Mouse (Mus musculus): ENCODE measurements around the gene Synj2.
"Not testable (repeated sequence)": the region's sequence is repeated elsewhere in the genome, so short reads cannot be mapped to it uniquely, and the experiment has no call there.

Synj2 gene

DNA sequence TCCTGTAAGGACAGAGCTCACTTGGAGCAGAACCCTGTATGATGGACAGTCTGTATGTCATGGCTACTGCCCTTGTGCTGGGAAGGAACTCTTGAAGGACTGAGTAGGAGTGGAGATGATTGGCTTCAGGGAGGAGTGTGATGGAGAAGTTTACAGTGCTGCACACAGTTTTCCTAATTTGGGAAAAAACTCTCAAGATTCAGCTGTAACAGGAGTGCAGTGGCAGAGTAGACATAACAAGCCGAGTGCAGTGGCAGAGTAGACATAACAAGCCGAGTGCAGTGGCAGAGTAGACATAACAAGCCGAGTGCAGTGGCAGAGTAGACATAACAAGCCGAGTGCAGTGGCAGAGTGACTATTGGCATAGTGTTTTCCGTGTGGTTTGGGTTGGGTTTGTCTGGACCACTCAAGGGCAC is 80.3 kb downstream of the Synj2 start:
- DNase-seq (ENCODE audit: extremely low spot score, low read depth, low spot score), result not testable (repeated sequence)

- no peak for DNase-seq (ENCODE audit: extremely low spot score, low read depth, low spot score)
These were observed 84.8 kb downstream of the Synj2 start for GRCm38 (mm10) chr17:6025831-6026230.

DNA sequence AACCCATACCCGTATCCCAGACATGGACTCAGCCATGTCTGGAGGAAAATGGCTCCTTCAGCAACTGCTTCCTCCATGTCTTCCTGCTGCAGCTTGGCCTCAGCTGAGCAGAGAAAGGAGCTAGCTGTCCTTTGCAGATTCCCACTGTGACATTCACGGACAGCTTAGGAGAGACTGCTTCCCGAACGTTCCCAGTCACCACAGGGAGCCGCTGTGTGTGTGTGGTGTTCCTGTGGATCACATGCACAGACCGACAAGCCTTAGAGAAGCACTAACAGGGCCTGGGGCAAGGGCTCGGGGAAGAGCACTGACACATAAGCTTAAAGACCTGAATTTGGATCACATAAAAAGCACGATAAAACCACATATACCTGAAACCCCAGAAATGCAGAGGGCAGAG is 94.6 kb downstream of the Synj2 start:
- no peak for DNase-seq (ENCODE audit: extremely low spot score, low read depth, low spot score)

- no peak for DNase-seq (ENCODE audit: extremely low spot score, low read depth, low spot score)
These were observed 95.4 kb downstream of the Synj2 start for GRCm38 (mm10) chr17:6036458-6036857.

- DNase-seq (ENCODE audit: extremely low spot score, low read depth, low spot score), result no peak
These were observed 95.8 kb downstream of the Synj2 start for GRCm38 (mm10) chr17:6036872-6037271.

DNA sequence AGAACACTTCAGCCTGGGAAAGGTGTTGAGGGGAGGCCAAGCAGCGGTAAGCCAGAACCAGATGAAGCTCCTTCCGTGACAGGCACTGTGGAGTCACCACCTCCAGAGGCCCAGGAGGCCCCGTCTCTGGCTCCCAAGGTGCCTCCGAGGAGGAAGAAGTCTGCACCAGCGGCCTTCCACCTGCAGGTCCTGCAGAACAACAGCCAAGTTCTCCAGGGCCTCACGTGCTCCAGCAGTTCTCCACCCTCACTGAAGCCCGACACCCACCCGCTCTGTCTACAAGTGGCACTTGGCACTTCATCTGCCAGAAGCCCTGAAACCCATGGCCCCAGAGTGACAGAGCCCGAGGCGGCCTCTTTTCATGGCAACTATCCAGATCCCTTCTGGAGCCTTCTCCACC is 96.4 kb downstream of the Synj2 start:
- DNase-seq (ENCODE audit: extremely low spot score, low read depth, low spot score), result no peak

DNA sequence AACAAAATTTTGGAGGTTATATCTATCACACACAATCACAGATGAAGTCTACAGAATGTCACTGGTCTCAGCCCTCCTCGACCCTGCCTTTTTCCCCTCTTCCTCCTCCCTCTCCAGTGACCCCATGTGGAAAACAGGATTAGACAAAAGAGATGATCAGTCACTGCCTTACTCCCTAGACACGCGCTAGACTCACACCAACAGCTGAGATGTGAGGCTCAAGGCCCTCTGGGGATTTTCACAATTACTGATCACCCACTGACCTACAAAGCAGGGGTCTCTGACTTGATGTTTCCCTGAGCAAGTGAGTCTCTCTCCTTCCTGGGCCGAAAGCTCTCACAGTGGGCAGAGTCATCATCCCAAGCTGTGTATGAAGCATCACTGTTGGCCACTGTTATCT is 111.7 kb downstream of the Synj2 start:
- DNase-seq (ENCODE audit: extremely low spot score, low read depth, low spot score), result no peak

DNA sequence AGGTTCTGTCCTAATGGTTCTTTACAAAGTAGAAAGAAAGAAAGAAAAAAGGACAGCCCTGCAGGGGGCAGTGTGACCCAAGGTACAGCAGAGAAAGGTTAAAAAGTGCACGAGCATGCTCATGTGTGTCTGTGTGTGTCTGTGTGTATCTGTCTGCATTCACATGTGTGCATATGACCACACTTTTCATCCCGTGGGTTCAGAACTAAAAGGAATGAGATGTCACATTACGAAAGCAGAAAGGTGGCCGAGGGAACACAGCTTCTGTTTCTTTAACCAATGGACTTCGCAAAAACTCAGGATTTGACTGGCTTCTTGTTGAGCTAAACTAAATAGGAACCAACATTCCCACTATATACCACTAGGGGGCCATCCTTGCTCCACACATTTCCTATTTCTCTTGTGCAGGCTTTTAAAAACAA is 113.9 kb downstream of the Synj2 start:
- peak; percentile 79 for DNase-seq (ENCODE audit: extremely low spot score, low read depth, low spot score)

- no peak for DNase-seq (ENCODE audit: extremely low spot score, low read depth, low spot score)
These were observed 121.7 kb downstream of the Synj2 start for GRCm38 (mm10) chr17:6062793-6063192.

DNA sequence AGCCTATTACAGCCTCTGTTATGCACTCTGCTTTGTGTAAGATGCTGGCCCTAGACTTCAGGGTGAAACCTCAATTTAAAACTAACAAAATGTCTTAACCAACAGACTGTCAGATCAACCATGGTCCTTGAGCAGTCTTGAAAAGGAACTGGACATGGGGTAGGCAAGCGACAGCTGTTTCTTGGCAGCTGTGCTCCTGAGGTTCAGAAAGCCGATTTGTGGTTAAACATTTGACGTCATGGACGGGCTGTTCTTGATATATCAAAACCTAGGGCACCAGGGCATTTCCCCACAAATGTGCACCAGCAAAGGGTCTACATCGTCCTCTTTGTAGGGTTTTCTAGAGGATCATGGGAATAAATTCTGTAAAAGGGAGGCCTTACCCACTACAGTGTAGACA is 122.5 kb downstream of the Synj2 start:
- no peak for DNase-seq (ENCODE audit: extremely low spot score, low read depth, low spot score)

GRCm38 (mm10) chr17:6066021-6066420 is 124.9 kb downstream of the Synj2 start:
- DNase-seq (ENCODE audit: extremely low spot score, low read depth, low spot score), result no peak

DNA sequence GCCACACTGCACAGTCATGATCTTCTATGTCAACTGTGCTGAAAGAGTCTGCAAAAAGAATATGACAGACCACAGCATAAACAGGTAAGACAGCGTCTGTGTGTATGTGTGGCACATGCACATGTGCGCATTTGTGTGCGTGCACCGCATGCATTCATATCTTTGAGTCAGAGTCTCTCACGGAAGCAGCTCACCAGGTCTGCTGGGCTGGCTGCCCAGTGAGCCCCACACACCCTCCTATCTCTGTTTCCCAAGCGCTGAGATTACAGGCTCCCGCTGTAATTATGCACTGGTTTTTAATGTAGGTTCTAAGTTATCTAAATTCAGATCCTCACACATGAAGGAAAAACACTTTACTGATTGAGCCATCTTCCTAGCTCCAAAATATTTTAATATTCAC is 126.5 kb downstream of the Synj2 start:
- DNase-seq (ENCODE audit: extremely low spot score, low read depth, low spot score), result no peak

DNA sequence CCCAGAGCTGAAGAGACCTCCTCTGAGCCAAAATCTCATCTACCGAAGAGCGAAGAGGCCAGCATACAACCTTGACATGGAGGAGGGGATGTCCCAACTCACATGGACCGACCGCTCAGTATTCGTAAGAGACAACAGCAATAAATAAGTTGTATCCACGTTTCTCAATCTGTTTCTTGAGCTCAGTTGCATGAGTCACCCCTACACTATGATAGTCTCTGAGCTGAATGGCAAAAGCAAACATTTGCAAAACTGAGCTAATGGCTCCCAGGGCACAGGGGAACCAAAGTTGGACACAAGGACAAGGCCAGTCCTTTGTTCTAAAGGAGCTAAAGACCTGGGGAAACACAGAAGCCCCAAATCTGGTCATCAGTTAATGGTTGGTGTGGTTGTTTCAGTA is 128.8 kb downstream of the Synj2 start:
- DNase-seq (ENCODE audit: extremely low spot score, low read depth, low spot score), result no peak

DNA sequence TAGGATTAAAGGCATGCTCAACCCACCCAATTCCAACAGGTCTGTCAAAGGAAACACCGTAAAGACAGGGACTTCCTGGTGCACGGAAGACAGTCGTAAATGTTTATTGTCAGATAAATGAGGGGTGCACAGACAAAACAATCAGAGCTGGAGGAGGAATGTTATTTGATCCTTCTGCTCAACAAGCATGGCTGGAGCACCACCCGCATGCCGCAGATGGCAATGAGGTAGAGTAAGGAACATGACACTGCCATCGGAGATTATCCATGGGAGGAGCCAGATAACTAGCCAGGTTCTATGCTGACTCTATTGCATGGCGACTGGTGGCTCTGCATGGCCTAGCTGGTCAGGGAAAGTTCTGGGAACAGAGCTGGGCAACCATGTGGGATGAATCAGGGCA is 132.3 kb downstream of the Synj2 start:
- no peak for DNase-seq (ENCODE audit: extremely low spot score, low read depth, low spot score)

DNA sequence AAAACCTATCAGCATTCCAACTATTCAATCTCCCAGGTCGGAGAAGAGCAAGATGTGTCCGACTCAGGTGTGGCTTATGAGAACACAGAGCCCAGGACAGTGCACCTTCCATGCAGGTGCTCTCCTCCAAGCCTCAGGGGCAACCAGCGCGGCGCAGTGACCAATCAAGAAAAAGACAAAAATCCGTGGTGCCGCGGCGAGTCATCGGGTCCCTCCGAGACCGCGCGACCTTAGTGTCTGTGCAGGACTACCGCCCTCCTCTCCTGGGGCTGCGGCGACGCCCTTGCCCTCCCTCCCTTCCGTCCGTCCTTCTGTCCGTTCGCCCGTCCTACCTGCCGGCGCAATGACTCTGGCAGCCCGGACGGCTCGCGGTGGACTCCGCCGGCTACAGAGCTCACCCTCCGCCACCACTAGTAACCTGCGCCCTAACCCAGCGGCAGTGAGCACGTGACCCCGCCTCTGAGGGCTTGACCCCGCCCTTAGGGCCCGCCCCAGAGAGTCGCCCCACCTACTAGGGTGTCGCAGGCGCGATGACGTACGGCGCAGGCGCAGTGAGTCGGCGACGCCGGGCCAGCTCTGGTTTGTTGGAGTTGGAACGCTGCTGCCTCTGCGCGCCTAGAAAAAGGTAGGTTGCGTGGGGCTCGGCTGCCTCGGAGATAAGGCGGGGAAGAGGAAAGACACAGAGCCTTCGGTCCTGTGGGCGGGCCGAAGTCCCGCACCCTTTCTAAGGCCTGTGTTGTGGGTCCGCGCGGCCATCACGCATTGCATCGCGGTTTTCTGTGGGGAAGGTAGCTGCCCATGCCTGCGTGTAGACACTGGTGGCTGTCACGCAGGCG is 138.4 kb downstream of the Synj2 start, which contains the start of the genes Serac1 and Gtf2h5:
Serac1 (minus strand) TSS at position 455 of the 836 bp plus-strand sequence.
Gtf2h5 (plus strand) TSS at position 500 of the 836 bp plus-strand sequence.
- DNase-seq (ENCODE audit: extremely low spot score, low read depth, low spot score), result peak; percentile 83

- DNase-seq (ENCODE audit: extremely low spot score, low read depth, low spot score), result no peak
These were observed 142.3 kb downstream of the Synj2 start for GRCm38 (mm10) chr17:6083323-6083890.

DNA sequence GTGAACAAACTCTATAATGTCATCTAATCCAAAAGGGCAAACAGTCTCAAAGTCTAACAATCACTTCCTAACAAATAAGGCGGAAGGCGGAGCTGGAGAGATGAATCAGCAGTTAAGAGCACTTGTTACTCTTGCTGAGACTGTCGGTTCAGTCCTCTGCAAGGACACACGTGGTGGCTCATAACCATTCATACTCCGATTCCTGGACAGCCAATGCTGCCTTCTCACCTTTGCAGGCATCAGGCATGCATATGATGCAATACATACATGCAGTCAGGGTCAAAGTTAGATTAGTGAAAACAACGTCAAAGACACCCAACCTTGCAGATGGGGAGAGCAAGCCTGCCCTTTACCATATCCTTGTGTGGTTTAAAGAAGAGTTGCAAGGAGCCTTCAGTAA is 150.5 kb downstream of the Synj2 start:
- no peak for DNase-seq (ENCODE audit: extremely low spot score, low read depth, low spot score)

Measured in hindlimb bud, embryonic 11.5 days (tissue).